Mouse (Mus musculus) left cerebral cortex, adult 9 months (tissue): Measurements from ENCODE around the gene Ndufs1.
"Not testable (repeated sequence)": the region's sequence is repeated elsewhere in the genome, so short reads cannot be mapped to it uniquely, and the experiment has no call there.

Source experiments
- DNase-seq, 2 experiments: peaks; one replicate each; pipeline ENCODE4 v3.0.0; 2022; ENCODE audit warnings: low spot score in 2 of 2

Gene Ndufs1

DNA sequence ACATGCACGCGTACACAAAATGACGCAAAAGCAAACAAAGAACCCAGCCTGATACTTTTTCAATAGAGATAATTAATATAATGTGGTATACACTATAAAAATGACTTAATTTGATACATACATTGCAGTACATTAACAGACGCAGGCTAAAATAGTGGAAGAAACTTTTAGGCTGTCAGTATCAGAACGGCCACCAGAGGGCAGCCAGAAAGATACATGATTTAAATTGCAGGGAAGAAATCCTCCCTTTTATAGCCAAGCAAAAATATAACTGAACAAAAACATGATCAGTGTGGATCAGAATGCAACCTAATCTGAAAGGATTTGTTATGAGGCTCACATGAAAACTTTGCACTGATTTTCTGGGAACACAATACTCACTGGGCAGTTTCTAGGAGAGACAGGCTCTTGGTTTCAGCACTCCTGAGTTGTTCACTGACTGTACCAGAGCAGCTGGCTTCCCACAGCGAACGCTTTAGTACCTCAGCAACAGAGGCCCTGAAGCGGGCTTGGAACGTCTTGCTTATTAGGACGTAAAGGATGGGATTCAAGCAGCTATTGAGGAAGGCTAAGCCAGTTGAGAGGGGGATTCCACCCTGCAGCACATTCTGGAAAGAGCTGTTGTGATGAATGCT lies 6.1 kb upstream of the Ndufs1 start:
- peak in 1 of 2 experiments; percentile 84 for DNase-seq

DNA sequence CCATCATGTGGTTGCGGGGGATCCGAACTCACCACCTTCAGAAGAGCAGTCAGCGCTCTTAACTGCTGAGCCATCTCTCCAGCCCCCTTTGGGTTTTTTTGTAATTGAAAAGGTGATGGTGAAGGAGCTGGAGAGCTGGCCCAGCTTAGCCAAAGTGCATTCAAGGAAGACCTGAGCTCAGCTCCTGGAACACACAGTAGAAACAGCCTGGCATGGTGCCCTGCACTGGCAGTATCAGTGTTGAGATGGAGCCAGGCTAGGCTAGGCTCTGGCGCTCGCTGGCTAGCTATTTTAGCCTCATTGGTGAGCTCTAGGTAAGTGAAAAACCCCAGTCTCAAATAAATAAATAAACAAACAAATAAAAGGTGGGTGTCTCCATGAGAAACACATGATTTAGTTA lies 5.6 kb upstream of the Ndufs1 start:
- DNase-seq: no peak

DNA sequence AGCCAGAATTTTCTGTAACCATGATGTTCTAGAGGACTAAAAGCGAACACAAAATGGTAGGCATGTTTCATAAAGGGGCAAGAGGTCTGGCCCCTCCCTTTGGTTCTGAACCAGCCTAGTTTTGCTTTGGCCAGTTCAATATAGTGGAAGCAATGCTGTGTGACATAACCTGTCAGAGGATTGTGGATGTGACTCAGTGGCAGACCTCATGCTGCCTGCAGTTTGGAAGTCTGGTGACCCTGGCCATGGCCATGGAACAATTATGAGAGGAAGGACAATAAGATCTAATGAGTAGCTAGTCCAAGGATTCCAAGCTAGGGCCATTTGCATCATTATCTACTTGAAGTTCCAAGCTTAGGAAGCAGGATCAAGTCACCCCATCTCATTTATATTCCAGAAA lies 4.8 kb upstream of the Ndufs1 start:
- no peak for DNase-seq

DNA sequence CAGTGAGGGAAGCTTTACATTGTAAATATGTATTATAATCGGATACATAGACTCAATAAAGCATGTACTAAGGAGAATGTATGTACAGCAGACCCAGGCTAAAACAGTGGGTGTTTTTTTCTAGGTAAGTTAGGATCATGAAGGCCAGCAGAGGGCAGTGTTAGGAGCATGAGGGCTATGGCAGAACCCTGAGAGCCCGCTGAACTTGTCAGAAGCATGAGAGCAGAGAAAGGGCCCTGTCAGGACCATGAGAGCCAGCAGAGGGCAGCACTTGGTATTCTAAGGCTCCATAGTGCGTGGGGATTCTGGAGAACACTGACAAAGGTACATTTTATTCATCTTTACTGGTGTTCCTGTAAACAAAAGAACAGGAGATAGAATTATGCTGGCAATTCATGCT lies 4.4 kb upstream of the Ndufs1 start:
- peak; percentile 75 to 96 for DNase-seq

DNA sequence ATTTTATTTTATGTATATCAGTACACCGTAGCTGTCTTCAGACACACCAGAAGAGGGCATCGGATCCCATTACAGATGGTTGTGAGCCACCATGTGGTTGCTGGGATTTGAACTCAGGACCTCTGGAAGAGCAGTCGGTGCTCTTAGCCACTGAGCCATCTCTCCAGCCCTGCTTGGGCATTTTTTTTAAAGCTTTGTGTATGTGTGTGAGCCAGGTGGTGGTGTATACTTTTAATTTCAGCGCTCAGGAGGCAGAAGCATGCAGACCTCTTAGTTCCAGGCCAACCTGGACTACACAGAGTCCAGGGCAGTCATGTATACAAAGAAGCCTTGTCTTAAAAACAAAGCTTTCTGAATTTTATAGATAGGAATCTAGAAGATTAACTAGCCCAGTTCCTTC lies 3.9 kb upstream of the Ndufs1 start:
- not testable (repeated sequence) for DNase-seq

DNA sequence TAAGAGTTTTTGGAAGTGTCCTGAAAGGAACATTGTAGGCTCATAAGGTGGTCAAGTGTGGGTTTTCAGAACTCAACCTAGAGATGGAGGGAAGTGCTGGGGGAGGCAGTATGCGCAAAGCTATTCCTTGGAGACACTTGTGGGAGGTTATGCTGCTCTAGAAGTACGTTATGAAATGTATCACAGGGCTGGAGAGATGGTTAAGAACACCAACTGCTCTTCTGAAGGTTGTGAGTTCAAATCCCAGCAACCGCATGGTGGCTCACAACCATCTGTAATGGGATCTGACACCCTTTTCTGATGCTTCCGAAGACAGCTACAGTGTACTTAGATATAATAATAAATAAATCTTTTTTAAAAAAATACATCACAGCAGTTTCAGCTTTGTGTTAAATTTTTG lies 3.5 kb upstream of the Ndufs1 start:
- DNase-seq: no peak

DNA sequence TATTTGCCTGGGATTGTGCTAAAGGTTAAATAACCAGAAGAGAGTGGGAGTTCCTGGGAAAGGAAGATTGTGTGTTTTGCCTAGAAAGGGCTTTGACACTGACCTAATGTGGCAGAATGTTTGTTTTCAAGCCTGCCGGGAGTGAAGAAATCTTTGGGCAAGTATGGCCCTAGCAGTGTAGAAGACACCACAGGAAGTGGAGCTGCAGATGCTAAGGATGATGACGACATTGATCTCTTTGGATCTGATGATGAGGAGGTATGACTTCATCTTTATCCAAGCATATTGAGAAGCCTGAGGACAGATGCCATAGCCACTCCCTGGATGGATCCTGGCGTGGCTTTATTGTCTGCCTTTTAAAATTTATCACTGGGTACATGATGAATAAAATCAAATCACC lies 1.7 kb upstream of the Ndufs1 start:
- DNase-seq: no peak

DNA sequence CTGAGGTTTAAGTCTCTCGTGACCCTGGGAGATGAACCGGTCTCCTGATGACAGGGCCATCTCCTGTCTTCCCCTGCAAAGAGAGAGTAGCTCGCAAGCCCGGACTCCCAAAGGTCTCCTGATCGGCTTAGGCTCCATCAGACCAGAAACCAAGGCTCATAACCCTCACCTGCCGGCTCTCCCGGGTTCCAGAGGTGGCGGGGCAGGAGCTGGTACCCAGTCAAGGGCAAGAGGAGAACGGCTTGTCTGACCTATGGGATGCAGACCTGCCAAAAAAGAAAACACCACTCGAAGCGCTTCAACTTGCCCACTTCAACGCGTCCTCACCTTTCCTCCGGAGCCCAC lies 402 bp downstream of the Ndufs1 start:
- no peak for DNase-seq

DNA sequence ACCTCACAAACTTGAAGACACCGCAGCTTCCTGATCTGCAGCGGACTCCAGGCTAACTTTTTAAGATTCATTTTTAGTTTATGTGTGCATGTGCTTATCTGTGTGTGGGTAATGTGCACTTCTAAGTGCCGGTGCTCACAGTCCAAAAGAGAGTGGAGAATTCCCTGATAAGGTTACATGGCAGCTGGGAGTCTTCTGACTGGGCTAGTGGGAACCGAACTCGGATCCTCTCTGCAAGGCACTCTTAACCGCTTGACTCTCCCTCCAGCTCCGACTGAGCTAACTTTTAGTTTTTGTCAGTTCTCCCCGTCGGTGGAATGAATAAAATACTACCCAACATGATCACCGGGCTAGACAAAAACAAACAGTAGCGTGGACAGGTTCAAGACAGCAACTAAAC lies 780 bp downstream of the Ndufs1 start:
- no peak for DNase-seq

DNA sequence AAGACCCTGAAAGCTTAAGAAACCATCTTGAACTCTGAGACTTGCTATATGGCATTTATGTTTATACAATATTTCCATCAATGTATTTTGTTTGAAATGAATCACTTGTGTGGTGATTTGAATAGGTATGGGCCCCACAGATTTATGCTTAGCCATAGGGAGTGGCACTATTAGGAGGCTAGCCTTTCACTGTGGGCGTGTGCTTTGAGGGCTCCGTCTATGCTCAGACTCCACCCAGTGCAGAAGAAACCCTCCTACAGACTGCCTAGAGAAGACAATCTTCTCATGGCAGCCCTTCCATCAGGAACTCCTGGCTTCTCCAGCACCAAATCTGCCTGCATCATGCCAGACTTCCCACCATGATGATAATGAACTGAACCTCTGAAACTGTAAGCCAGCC lies 8.0 kb downstream of the Ndufs1 start:
- no peak for DNase-seq

DNA sequence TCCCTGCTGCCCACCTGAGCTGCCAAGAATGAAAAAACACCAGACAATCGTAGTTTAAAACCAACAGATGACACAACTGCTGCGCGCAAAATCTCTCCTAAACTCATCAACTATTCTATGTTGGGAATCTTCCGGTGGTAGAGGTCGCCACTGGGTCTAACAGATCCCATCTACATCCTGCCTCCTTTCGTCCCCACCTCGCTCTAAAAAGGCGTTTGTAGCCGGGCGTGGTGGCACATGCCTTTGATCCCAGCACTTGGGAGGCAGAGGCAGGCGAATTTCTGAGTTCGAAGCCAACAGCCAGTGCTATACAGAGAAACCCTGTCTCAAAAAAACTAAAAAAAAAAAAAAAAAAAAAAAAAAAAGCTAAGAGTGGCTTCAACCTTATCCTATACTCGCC lies 36.4 kb downstream of the Ndufs1 start:
- no peak for DNase-seq

DNA sequence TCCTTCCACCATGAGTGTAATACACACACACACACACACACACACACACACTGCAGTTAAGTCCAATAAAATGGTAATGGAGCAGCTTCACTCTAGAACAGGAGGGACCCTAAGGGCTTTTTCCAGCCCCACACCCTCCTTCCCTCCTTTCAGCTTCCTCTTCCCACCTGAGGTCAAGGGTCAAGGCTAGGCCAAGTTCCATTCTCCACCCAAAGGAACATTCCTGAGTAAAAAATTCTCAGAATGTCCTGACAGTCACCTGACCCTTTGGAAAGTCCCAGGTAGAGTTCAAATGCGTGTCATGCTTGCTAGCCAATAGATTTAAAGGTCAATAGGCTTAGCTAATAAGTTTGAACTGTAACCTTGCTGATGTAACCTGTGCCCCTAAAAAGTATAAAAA lies 38.0 kb downstream of the Ndufs1 start:
- not testable (repeated sequence) for DNase-seq

DNA sequence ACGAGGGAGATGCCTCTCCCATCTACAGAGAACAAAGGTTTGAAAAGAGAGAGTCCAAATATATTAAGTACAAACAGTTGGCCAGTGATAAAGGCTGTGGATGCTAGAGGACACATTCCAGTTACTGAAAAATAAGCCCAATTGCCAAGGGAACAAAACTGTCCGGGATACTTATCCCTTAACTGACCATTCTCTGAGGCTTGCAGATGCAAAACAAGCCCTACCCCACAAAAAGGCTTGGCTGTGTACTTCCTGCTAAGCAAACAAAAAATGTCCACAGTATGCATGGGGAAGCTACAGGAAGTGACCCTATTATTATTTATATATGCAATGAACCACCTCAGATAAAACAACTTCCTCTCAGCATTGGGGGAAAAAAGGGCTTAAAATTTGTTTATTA lies 38.7 kb downstream of the Ndufs1 start:
- DNase-seq: no peak

DNA sequence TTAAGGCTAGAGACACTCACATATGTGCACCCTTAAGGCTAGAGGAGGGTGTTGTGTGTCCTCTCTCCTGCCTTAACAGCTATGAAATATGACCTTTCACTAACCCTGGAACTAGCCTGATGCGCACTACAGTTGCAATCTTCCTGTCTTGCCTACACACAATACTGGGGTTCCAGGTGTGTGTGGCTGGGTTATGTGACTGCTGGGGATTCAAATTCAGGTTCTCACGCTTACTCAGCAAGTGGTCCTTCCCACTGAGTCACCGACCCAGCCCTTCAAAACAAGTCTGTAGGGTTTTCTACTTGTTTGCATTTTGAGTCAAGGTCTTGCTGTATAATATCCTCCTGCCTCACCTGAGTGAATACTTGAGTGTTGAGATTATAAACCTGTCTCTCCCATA lies 42.1 kb downstream of the Ndufs1 start:
- DNase-seq: no peak

DNA sequence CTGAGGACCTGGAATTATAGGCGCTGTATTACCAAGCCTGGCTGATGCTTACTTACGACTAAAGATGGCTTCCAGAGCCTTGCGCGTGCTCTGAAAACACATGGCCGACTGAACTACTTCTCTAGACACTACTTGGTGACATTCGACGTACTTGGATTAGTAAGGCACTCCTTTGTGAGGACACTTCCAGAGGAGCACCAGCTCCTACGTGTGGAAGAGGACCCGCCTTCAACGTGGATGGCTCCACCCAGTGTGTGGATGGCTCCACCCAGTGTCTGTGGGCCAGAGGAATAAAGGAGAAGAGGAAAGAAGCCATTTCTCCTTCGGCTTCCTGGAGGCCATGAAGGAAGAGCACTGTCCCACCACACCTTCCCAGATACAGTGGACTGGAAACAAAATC lies 44.9 kb downstream of the Ndufs1 start:
- no peak for DNase-seq

DNA sequence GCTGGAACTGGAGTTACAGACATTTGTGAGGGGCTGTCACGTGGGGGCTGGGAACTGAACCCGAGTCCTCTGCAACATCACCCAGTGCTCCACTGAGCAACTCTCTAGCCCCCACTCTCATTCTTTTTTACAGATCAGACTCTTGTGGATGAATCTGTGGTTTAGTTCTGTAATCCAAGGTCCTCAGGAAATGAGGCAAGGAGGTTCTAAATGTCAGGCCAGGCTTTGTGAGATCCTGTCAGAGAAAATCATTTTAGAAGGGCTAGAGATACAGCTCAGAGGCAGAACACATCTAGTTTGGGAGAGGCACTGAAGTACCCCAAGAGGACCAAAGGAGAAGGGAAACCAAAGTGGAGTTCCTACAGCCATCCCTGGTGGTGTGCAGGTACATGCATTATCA lies 45.8 kb downstream of the Ndufs1 start:
- no peak for DNase-seq

DNA sequence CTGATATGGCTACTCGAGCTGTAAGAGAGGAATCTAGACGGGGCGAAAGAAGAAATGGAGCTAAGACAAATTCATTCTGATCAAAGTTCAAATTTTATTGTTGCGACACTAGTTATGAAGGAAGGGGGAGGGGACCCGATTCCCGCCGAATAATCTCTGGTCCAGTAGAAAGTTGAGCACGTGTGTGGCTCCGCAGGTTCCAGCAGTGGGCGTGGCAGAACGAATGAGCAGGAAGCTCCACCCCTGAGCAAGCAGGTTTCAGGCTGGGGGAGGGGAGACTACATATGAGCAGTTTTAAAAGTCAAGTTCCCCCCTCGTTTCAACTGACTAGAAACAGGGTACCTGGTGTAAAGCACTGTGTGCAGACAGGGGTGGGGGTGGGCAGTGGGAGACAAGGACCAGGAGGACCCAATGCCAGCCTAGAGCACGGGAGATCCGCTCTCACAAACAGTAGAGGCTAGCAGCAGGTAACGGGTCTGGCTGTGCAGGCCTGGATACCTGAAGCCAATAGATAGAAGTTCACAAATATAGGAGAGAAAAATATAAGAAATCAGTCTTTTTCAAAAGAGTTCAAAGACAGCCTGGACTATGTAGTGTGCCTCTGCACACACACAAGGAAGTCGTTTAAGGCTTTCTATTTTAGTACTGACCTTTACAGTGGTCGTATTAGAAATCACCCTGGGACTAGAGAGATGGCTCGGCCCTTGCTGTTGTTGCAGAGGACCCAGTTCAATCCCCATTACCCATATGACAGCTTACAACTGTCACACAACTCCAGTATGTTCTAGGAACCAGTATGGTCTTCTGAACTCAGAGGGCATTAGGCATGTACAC lies 46.6 kb downstream of the Ndufs1 start:
- DNase-seq: no peak

DNA sequence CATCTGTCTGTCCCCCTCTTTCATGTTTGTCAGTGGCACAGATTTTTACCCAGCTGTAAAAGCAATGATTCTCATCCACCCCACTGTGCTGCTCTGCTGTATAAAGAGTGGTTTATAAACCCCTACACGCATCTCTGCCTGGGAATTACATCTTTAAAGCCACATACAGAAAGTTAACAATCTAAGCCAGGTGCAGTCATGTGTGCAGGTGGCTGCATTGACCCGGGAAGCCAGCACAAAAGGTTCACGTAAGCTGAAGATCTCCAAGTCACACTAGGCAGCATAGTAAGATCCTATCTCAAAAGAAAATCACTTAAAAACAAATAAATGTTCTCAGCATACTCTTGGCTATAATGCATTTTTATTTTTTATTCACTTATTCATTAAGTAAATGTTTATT lies 47.4 kb downstream of the Ndufs1 start:
- DNase-seq: no peak

DNA sequence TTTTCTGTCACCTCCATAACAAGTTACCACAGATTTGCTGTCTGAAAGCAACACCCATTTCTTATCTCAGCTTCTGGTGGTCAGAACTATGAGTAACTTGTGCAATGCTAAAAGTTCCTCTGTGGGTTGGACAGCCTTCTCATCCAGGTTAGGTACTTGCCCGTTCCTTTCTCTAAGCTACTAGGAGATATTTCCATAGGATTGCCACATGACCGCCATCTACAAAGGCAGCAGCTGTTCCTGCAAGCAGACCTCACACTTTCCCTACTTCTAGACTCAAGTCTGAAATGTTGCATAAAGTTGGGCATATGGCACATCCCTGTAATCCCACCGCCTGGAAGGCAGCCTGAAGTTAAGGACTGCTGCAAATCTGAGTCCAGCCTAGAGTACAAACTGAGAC lies 50.4 kb downstream of the Ndufs1 start:
- no peak for DNase-seq

DNA sequence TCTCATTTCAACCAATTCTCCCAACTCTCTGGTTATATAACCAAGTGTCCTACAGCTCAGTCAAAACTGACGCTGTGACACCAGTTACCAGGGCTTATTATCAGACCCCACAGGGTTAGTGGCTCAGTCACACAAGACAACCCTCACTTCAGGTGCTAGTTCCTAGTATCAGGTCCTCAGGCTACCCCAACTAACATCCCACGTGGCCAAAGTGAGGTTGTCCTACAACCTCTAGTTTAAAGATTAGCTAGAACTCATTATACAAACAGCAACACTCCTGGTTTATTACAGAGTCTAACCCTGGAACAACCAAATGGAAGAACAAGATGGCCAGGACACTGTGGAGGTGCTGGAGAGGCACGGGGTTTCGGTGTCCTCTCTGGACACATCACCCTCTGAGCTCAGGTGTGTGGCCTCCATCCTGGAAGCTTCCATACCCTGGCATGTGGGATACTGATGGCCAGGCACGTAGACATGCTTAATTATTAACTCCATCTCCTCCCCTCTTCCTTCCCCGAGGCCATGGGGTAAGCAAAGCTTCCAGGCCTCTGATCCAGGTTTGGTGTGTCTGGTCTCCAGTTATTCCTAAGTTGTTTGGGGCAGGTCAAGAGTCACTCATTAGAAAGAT lies 52.7 kb downstream of the Ndufs1 start:
- DNase-seq: no peak

DNA sequence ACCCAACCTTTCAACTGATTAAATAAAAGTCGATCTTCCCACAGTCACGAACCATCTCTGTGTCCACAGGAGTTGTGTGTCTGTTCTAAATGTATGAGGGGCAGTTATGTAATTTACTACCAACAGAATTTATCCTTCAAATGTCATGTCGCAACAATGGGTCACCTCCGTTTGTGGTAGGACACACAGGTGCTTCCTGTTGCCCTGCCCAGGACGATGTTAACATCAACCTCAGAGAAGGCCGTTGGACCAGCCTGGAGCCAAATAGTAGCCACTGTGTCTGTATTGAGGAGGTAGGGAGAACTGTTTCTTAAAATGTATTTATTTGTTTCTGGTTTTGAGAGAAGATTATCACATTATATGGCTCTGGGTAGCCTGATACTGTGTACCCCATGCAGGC lies 54.6 kb downstream of the Ndufs1 start:
- DNase-seq: no peak

DNA sequence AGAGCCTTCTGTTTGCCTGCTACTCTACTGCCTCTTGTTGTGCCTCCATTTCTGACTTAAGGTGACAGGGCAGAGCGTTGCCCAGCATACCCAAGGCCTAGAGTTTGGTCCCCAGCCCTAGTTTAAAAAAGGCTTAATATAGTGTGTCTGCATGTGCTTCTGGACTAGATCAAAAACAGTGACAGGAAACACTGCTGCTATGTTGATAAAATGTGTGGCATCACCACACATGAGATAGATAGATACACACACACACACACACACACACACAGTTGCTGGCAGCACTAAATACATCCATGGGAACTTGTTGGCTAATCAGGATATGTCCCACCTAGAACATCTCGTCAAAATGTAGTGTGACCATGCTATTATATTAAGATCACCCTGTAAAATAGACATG lies 56.3 kb downstream of the Ndufs1 start:
- no peak for DNase-seq

DNA sequence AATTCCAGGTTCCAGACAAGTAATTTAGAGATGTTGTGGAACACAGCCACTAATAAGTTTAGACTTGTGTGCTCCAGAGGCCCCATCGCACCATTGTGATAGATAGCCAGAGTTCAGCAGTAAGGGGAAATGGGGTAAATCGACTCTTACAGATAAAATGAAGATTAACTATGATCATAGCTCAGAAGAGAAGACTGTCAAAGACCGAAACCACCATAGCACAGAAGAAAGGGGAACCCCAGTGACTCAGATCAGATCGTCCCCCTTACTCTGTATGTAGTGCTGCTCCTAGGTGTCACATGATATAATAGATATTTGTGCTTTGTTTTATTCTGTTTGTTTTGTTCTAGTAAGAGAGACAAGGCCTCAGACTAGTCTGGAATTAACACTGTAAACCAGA lies 57.0 kb downstream of the Ndufs1 start:
- DNase-seq: no peak
